Mouse (Mus musculus) ZHBTc4 (cell line): Measurements from ENCODE around the gene Abl1.

Experiments used
- DNase-seq: peaks from one replicate; pipeline ENCODE4 v3.0.0-alpha.2; 2011; ENCODE audit warnings: low read depth, low spot score

Gene Abl1

GRCm38 (mm10) chr2:31742134-31742533 is 54.0 kb downstream of the Abl1 start:
- DNase-seq: no peak

GRCm38 (mm10) chr2:31745741-31746243 is 57.6 kb downstream of the Abl1 start:
- no peak for DNase-seq

GRCm38 (mm10) chr2:31746835-31747234 is 58.7 kb downstream of the Abl1 start:
- DNase-seq: peak; percentile 74

GRCm38 (mm10) chr2:31749046-31749709 is 61.0 kb downstream of the Abl1 start:
- DNase-seq: peak; percentile 52

- no peak for DNase-seq
These were observed 62.0 kb downstream of the Abl1 start for GRCm38 (mm10) chr2:31750133-31750532.

GRCm38 (mm10) chr2:31757472-31757871 is 69.3 kb downstream of the Abl1 start:
- peak; percentile 73 for DNase-seq

GRCm38 (mm10) chr2:31758966-31759365 is 70.8 kb downstream of the Abl1 start:
- peak; percentile 73 for DNase-seq

GRCm38 (mm10) chr2:31759751-31760460 is 71.7 kb downstream of the Abl1 start:
- peak; percentile 96 for DNase-seq

GRCm38 (mm10) chr2:31760486-31760885 is 72.3 kb downstream of the Abl1 start:
- no peak for DNase-seq

- DNase-seq: no peak
These were observed 72.9 kb downstream of the Abl1 start for GRCm38 (mm10) chr2:31761115-31761531.

GRCm38 (mm10) chr2:31761585-31761984 is 73.4 kb downstream of the Abl1 start:
- no peak for DNase-seq

- no peak for DNase-seq
These were observed 74.0 kb downstream of the Abl1 start for GRCm38 (mm10) chr2:31762155-31762554.

GRCm38 (mm10) chr2:31762853-31763252 is 74.7 kb downstream of the Abl1 start:
- peak; percentile 94 for DNase-seq

- DNase-seq: no peak
These were observed 75.1 kb downstream of the Abl1 start for GRCm38 (mm10) chr2:31763271-31763670.

- DNase-seq: no peak
These were observed 78.9 kb downstream of the Abl1 start for GRCm38 (mm10) chr2:31767104-31767503.

GRCm38 (mm10) chr2:31767815-31768214 is 79.6 kb downstream of the Abl1 start:
- DNase-seq: no peak

- no peak for DNase-seq
These were observed 80.9 kb downstream of the Abl1 start for GRCm38 (mm10) chr2:31769115-31769514.

GRCm38 (mm10) chr2:31769631-31770111 is 81.5 kb downstream of the Abl1 start:
- DNase-seq: no peak

- DNase-seq: peak; percentile 50
These were observed 82.7 kb downstream of the Abl1 start for GRCm38 (mm10) chr2:31770781-31771441.

GRCm38 (mm10) chr2:31776479-31776878 is 88.3 kb downstream of the Abl1 start:
- DNase-seq: no peak

- peak; percentile 92 for DNase-seq
These were observed 91.1 kb downstream of the Abl1 start for GRCm38 (mm10) chr2:31779258-31779657.

GRCm38 (mm10) chr2:31782958-31783602 is 94.9 kb downstream of the Abl1 start:
- DNase-seq: no peak
